Mouse (Mus musculus): Measurements from ENCODE around the gene Rap1gap.

Gene Rap1gap

GRCm38 (mm10) chr4:137663491-137663890 is 1.0 kb upstream of the Rap1gap start:
- peak; percentile 66 for DNase-seq

GRCm38 (mm10) chr4:137664980-137665675 is 602 bp downstream of the Rap1gap start:
- DNase-seq: peak; percentile 80

- peak; percentile 61 for DNase-seq
These were observed 1.3 kb downstream of the Rap1gap start for GRCm38 (mm10) chr4:137665791-137666190.

GRCm38 (mm10) chr4:137666283-137666957 is 1.9 kb downstream of the Rap1gap start:
- DNase-seq: peak; percentile 69

- no peak for DNase-seq
These were observed 2.4 kb downstream of the Rap1gap start for GRCm38 (mm10) chr4:137666958-137667345.

- peak; percentile 87 for DNase-seq
These were observed 3.2 kb downstream of the Rap1gap start for GRCm38 (mm10) chr4:137667747-137668146.

GRCm38 (mm10) chr4:137671711-137672500 is 7.4 kb downstream of the Rap1gap start:
- DNase-seq: peak; percentile 70

GRCm38 (mm10) chr4:137675566-137675965 is 11.0 kb downstream of the Rap1gap start:
- DNase-seq: peak; percentile 84

- DNase-seq: peak; percentile 77
These were observed 11.5 kb downstream of the Rap1gap start for GRCm38 (mm10) chr4:137676057-137676456.

GRCm38 (mm10) chr4:137676700-137677484 is 12.4 kb downstream of the Rap1gap start:
- DNase-seq: peak; percentile 56

- peak; percentile 92 for DNase-seq
These were observed 13.4 kb downstream of the Rap1gap start for GRCm38 (mm10) chr4:137677906-137678305.

GRCm38 (mm10) chr4:137678568-137678967 is 14.0 kb downstream of the Rap1gap start:
- DNase-seq: peak; percentile 58

GRCm38 (mm10) chr4:137679979-137680550 is 15.5 kb downstream of the Rap1gap start:
- no peak for DNase-seq

GRCm38 (mm10) chr4:137680721-137681120 is 16.2 kb downstream of the Rap1gap start:
- DNase-seq: no peak

- peak; percentile 85 for DNase-seq
These were observed 17.0 kb downstream of the Rap1gap start for GRCm38 (mm10) chr4:137681408-137682104.

- DNase-seq: peak; percentile 78
These were observed 18.5 kb downstream of the Rap1gap start for GRCm38 (mm10) chr4:137682961-137683453.

GRCm38 (mm10) chr4:137684830-137685343 is 20.4 kb downstream of the Rap1gap start:
- DNase-seq: no peak

GRCm38 (mm10) chr4:137686303-137686702 is 21.8 kb downstream of the Rap1gap start:
- no peak for DNase-seq

GRCm38 (mm10) chr4:137687234-137687825 is 22.8 kb downstream of the Rap1gap start:
- peak; percentile 42 for DNase-seq

GRCm38 (mm10) chr4:137692107-137692902 is 27.8 kb downstream of the Rap1gap start:
- DNase-seq: no peak
